Mouse (Mus musculus) yolk sac, embryonic 10.5 days (tissue): ENCODE results near the gene Ankdd1a.

ENCODE experiments used
- DNase-seq: peaks from one replicate; pipeline ENCODE4 v3.0.0-alpha.2; 2017; ENCODE audit warnings: low spot score

Gene Ankdd1a

GRCm38 (mm10) chr9:65502721-65503505, 17.1 kb downstream of the Ankdd1a start:
- DNase-seq, result no peak

- no peak for DNase-seq
Observed at GRCm38 (mm10) chr9:65502146-65502545, 17.8 kb downstream of the Ankdd1a start.

- DNase-seq, result no peak
Observed at GRCm38 (mm10) chr9:65492851-65493250, 27.1 kb downstream of the Ankdd1a start.

GRCm38 (mm10) chr9:65492351-65492750, 27.6 kb downstream of the Ankdd1a start:
- DNase-seq, result no peak

GRCm38 (mm10) chr9:65491476-65491875, 28.5 kb downstream of the Ankdd1a start:
- no peak for DNase-seq

GRCm38 (mm10) chr9:65480071-65480470, 39.9 kb downstream of the Ankdd1a start:
- DNase-seq, result no peak

GRCm38 (mm10) chr9:65479158-65479557, 40.8 kb downstream of the Ankdd1a start:
- no peak for DNase-seq

GRCm38 (mm10) chr9:65472769-65473168, 47.2 kb downstream of the Ankdd1a start:
- DNase-seq, result no peak

GRCm38 (mm10) chr9:65467686-65468085, 52.3 kb downstream of the Ankdd1a start:
- no peak for DNase-seq

- no peak for DNase-seq
Observed at GRCm38 (mm10) chr9:65465241-65465640, 54.8 kb downstream of the Ankdd1a start.

- DNase-seq, result no peak
Observed at GRCm38 (mm10) chr9:65464161-65464560, 55.8 kb downstream of the Ankdd1a start.

- DNase-seq, result no peak
Observed at GRCm38 (mm10) chr9:65462544-65462943, 57.4 kb downstream of the Ankdd1a start.

- DNase-seq, result peak; percentile 96
Observed at GRCm38 (mm10) chr9:65460732-65461442, 59.1 kb downstream of the Ankdd1a start, which contains the start of gene Spg21. Spg21 (plus strand) TSS chr9:65460947.

GRCm38 (mm10) chr9:65460198-65460597, 59.8 kb downstream of the Ankdd1a start:
- no peak for DNase-seq

- DNase-seq, result no peak
Observed at GRCm38 (mm10) chr9:65458975-65459374, 61.0 kb downstream of the Ankdd1a start.

- no peak for DNase-seq
Observed at GRCm38 (mm10) chr9:65447951-65448350, 72.0 kb downstream of the Ankdd1a start.

- DNase-seq, result no peak
Observed at GRCm38 (mm10) chr9:65444692-65445091, 75.3 kb downstream of the Ankdd1a start.
